Mouse (Mus musculus) spleen, adult 2 months (tissue): ENCODE results near the gene Plekho1. TPM values are rescaled to one million over a fixed set of nuclear protein-coding genes. Genes with fewer than 3 reads are reported as not detected.
"Not testable (repeated sequence)": the region's sequence is repeated elsewhere in the genome, so short reads cannot be mapped to it uniquely, and the experiment has no call there.

Experiments
- DNase-seq, 2 experiments: peaks; one replicate each; pipeline versions ENCODE4 v3.0.0 to v3.0.0-alpha.2; 2012 to 2021; ENCODE audit warnings: low spot score in 2 of 2, low read depth in 1 of 2
- H3K27ac ChIP-seq: fragments of 200-500 bp; 2 replicates; pipeline ENCODE4 v1.5.1; 2012; ENCODE audit warnings: low read length, inconsistent platforms; ENCODE audit not compliant: insufficient read depth
- H3K27me3 ChIP-seq: fragments of 200-500 bp; 2 replicates; pipeline ENCODE4 v1.6.1; 2012; ENCODE audit warnings: mild to moderate bottlenecking, moderate library complexity, low read length, inconsistent platforms; ENCODE audit not compliant: control insufficient read depth, insufficient read depth
- H3K36me3 ChIP-seq: fragments of 200-500 bp; 2 replicates; pipeline ENCODE4 v1.6.1; 2012; ENCODE audit warnings: mild to moderate bottlenecking, low read length, inconsistent platforms; ENCODE audit not compliant: control insufficient read depth, insufficient read depth
- H3K4me1 ChIP-seq: fragments of 200-500 bp; 2 replicates; pipeline ENCODE4 v1.6.1; 2011; ENCODE audit warnings: inconsistent platforms; ENCODE audit not compliant: control insufficient read depth, insufficient read depth, insufficient read length
- H3K4me3 ChIP-seq: fragments of 200-500 bp; 2 replicates; pipeline ENCODE4 v1.5.1; 2011; ENCODE audit warnings: mild to moderate bottlenecking, inconsistent platforms; ENCODE audit not compliant: insufficient read depth, insufficient read length; ENCODE audit errors: extremely low read depth
- CTCF ChIP-seq: fragments of 200-500 bp; IDR thresholded peaks from 2 replicates; pipeline ENCODE4 v1.5.1; 2011; ENCODE audit warnings: mild to moderate bottlenecking, inconsistent platforms; ENCODE audit not compliant: insufficient read depth, insufficient read length, insufficient replicate concordance; ENCODE audit errors: extremely low read depth
- POLR2A ChIP-seq: fragments of 200-500 bp; IDR thresholded peaks from 2 replicates; pipeline ENCODE4 v1.6.1; 2011; ENCODE audit warnings: low read depth, low read length, inconsistent platforms
- WGBS: fragments of 180-500 bp; shearing (Covaris S2); methylation state at CpG from one replicate; pipeline ENCODE4 v1.1.7; 2018; 5-methylcytosine and 5-hydroxymethylcytosine counted together
- polyA plus RNA-seq: library from polyadenylated mRNA; depleted of rRNA; stranded (reverse); fragments of >200 nt; gene quantifications from 2 replicates; pipeline ENCODE4 v1.2.3, GENCODE M21; 2012

Gene Plekho1
- polyA plus RNA-seq, 1 experiment: 60.1 TPM

DNA sequence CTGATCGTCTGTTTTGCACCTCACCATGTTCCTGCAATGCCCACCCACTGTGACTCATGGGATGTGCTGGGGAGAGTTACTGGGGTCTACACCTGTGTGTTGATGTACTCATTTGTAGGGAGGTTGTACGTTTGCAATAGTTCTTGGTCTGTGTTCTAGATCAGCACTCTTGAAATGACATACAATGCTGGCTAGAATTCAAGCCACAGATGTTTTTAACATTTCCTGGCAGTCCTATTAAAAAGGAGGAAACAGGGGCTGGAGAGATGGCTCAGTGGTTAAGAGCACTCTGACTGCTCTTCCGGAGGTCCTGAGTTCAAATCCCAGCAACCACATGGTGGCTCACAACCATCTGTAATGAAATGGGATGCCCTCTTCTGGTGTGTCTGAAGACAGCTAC lies 42.3 kb downstream of the Plekho1 start:
- no peaks in the 10 kb centered on the region for H3K36me3 ChIP-seq
- no peak overlapping the region for H3K4me3 ChIP-seq
- H3K27me3 ChIP-seq: no peaks in the 10 kb centered on the region
- TF ChIP-seq POLR2A: no peak
- TF ChIP-seq CTCF: no peak
- no peak for DNase-seq
- H3K4me1 ChIP-seq: no peaks in the 10 kb centered on the region; the same call in 1 of the 2 replicates
- H3K27ac ChIP-seq: no peak overlapping the region
- WGBS: 56% methylated on average over 3 of the region's 3 CpGs

DNA sequence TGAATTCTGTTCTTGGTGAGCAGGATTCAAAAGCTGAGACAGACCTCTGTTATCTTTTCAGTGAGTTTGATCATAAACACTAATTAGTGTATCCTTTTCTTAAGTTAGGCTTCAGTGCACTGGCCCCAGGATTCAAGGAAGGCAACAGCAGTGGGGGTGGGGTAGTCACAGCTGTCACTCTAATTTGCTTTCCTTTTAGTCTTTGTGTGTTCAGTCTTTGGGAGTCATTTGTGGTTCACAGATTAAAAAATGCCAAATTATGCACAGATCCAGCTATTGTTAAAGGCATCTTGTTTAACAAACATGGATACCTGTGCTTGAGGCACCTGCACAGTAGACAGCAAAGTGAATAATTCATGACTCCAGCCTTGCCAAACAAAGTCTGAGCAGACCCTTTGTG lies 42.8 kb downstream of the Plekho1 start:
- Histone ChIP-seq H3K27me3 (no peaks in the 10 kb centered on the region), H3K27ac (no peak overlapping the region), H3K36me3 (no peaks in the 10 kb centered on the region), H3K4me1 (no peaks in the 10 kb centered on the region; the same call in 1 of the 2 replicates), H3K4me3 (no peak overlapping the region)
- TF ChIP-seq POLR2A: no peak
- TF ChIP-seq CTCF: no peak
- no peak for DNase-seq

DNA sequence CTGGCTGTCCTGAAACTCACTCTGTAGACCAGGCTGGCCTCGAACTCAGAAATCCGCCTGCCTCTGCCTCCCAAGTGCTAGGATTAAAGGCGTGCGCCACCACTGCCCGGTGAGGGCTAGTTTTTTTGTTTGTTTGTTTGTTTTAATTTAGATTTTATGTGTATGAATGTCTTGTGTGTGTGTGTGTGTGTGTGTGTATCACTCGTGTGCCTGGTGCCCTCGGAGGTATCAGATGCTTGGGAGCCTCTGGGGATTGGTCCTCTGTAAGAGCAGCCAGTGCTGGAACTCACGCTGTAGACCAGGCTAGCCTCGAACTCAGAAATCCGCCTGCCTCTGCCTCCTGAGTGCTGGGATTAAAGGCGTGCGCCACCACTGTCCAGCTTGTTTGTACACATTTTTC lies 44.2 kb downstream of the Plekho1 start:
- H3K27ac ChIP-seq: peak overlapping the region; percentile 98
- not testable (repeated sequence) for H3K27me3 ChIP-seq, H3K36me3 ChIP-seq, H3K4me1 ChIP-seq, DNase-seq
- WGBS: 60% methylated on average over 12 of the region's 12 CpGs
- peak overlapping the region; percentile 82 for H3K4me3 ChIP-seq

DNA sequence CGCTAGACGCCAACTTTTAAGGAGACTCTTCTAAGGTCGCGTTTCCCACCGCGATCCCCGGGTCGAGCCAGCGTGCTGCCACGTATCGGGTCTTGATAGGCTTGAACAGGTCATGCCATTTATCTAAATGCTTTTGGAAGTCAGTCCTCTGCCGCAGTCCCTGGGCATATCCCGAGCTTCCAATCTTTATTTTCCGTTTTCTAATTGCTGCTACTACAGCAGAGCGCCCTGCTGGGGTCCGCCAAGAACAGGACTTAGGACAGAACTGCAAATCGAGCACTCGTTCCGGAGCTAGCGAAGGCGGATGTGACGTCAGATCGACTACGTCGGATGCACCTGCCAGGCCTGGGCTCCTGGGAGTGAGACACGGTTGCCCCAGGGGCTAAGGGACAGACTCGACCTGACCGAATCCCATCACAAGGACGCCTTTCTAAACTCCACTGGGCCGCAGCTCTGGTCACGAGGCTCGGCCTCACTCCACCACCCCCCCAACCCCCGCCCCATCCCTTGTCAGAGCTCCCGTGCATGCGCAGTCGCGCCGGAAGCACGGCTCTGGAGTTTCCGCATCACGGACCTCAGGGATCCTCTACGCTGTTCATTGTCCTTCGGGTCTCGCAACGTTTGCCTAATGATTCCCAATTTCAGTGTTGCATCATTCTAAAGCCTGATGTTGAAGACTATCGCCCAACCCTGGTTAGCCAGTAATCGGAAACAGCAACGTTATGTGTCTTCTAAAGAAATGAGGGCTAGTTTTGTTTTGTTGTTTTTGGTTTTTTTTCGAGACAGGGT lies 44.8 kb downstream of the Plekho1 start:
- WGBS: under 1% methylated on average over 49 of the region's 49 CpGs

DNA sequence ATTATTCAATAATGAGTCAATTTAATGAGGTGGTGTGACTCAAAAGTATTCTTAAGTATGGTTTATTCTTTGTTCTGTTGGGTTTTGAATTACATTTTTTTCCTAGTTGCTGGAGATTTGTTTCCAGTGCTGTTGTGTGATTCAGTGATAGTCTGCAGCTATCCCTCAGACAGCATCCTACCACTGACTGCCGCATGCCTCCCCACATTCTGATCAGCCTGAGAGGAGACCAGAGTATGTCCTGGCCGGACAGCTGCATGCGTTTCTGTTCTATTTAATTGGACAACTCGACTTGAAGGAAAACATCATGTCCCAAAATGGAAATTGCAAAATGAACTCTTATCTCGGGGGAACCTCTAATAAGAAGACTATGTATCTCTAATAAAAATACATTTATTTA lies 47.5 kb downstream of the Plekho1 start:
- 90% methylated on average over 5 of the region's 5 CpGs for WGBS
- H3K27me3 ChIP-seq: no peaks in the 10 kb centered on the region
- H3K27ac ChIP-seq: no peak overlapping the region
- TF ChIP-seq POLR2A: no peak
- no peak for TF ChIP-seq CTCF
- peaks cover 19% of the 10 kb centered on the region for H3K36me3 ChIP-seq
- H3K4me1 ChIP-seq: no peaks in the 10 kb centered on the region
- DNase-seq: no peak
- H3K4me3 ChIP-seq: no peak overlapping the region

More for the DNA sequence above, 44.8 kb downstream of the Plekho1 start:
- Histone ChIP-seq H3K4me3 (peak overlapping the region; percentile 82), H3K27ac (peak overlapping the region; percentile 98), H3K36me3 (peaks cover 3% of the 10 kb centered on the region), H3K4me1 (no peaks in the 10 kb centered on the region; the same call in 1 of the 2 replicates), H3K27me3 (no peaks in the 10 kb centered on the region)
- peak; percentile 77 for TF ChIP-seq POLR2A
- TF ChIP-seq CTCF: no peak
- DNase-seq: peak; percentile 85 to 89

DNA sequence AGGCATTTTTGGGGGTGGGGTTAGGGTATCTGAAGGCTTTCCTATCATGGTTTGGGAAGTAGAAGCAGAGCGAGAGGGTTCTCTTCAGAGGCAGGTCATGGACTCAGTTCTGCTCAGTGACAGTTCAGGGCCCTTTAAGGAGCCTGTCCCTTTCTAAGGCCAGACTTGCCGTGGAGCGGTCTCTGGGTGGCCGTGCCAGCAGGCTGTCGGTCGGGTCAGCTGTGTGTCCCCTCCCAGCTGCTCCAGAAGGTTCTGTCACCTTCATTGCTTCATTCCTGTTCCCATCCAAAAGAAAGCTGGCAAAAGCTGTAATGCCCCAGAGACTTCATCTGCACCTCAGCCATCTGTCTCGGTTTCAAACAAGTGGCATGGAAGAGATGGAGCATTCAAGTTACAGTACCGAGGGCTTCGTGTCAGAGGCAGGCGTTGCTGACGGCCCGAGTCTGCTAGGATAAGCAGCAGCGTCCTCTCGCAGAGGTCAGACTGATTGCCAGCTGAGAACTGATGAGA lies 50.0 kb downstream of the Plekho1 start:
- Histone ChIP-seq H3K27ac (no peak overlapping the region), H3K36me3 (peaks cover 24% of the 10 kb centered on the region), H3K4me3 (no peak overlapping the region), H3K4me1 (no peaks in the 10 kb centered on the region), H3K27me3 (no peaks in the 10 kb centered on the region)
- TF ChIP-seq CTCF (no peak), POLR2A (no peak)
- DNase-seq: no peak
- WGBS: 96% methylated on average over 14 of the region's 14 CpGs

DNA sequence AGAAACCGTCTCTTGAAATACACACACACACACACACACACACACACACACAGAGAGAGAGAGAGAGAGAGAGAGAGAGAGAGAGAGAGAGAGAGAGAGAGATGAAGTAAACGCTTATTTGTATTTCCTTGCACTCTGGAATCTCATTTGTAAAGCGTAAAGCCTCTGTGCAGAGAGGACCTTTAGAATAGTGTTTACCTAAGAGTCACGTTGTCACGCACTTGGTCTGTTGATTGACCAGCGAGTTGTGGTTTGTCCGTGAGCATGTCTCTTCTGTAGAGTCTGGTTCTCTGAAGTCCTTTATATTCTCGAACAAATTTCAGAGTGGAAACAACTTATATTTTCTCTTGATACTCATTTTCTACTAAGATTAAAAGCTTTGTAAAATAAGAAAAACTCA lies 51.1 kb downstream of the Plekho1 start:
- H3K36me3 ChIP-seq: peaks cover 28% of the 10 kb centered on the region
- H3K27ac ChIP-seq: no peak overlapping the region
- H3K27me3 ChIP-seq: no peaks in the 10 kb centered on the region
- DNase-seq: no peak
- 96% methylated on average over 8 of the region's 8 CpGs for WGBS
- H3K4me3 ChIP-seq: no peak overlapping the region
- H3K4me1 ChIP-seq: no peaks in the 10 kb centered on the region
- TF ChIP-seq POLR2A: no peak
- TF ChIP-seq CTCF: no peak

DNA sequence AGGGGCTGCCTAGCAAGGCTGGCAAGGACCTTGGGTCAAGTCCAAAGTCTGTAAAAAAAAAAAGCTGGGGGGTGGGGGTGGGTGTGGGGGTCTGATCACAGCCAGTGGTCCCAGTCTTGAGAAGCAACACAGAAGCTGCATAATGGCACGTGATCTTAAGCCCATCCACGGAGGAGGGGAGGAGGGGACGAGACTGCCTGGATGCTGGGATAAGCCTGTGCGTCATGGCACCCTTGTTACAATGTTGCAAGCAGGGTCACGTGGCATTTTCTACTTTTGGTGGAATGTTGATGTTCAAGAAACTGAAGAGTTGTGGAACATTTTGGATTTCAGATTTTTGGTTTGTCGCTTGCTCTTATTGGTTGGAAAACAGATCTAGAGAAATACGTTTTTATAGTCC lies 52.6 kb downstream of the Plekho1 start:
- TF ChIP-seq CTCF (no peak), POLR2A (no peak)

More for the DNA sequence above, 52.6 kb downstream of the Plekho1 start:
- H3K36me3 ChIP-seq: peaks cover 37% of the 10 kb centered on the region
- no peaks in the 10 kb centered on the region for H3K4me1 ChIP-seq
- 92% methylated on average over 7 of the region's 7 CpGs for WGBS
- no peak overlapping the region for H3K27ac ChIP-seq
- no peaks in the 10 kb centered on the region for H3K27me3 ChIP-seq
- no peak overlapping the region for H3K4me3 ChIP-seq
- no peak for DNase-seq
